Mouse (Mus musculus) kidney, adult 2 months (tissue): ENCODE measurements at regions not wholly inside any gene's neighbourhood (a gene's known extent, or its start where the extent isn't known, plus 50 kb on each side); places are given as distances from the start of the nearest gene placed in this dataset.

ENCODE experiments used
- CTCF ChIP-seq: fragments of 200-500 bp; conservative IDR thresholded peaks from 2 replicates; pipeline ENCODE4 v1.5.1; 2011; ENCODE audit warnings: low read depth, mild to moderate bottlenecking, control low read depth, low read length, moderate library complexity, mixed read lengths; ENCODE audit not compliant: insufficient read depth, insufficient read length
- POLR2A ChIP-seq: fragments of 200-500 bp; IDR thresholded peaks from one replicate; pipeline ENCODE4 v1.6.1; 2011; ENCODE audit warnings: low read depth, low read length, control low read depth

DNA sequence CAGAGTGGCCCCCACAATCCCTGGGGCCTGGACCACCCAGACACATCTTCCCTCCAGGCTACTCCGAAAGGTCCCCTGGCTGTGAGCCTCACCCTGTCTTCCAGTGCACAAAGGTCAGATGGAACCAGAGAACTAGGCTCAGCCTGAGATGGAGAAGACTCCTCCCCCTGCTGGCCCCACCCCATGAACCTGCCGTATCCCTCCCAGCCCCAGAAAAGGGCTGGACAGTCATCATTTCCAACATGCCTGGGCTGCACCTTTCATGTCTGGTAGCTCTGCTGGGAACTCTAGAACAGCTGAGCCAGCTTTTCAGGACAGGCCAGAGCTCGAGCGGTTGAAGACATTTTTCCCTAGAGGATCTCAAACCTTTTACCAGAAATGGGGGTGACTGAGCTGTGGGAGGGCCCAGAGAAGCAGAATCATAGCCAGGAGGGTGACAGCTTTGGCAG is 77.8 kb downstream of the Zfp36l1 start:
- no peak for TF ChIP-seq CTCF
- no peak for TF ChIP-seq POLR2A
